Mouse (Mus musculus) kidney, postnatal 0 days (tissue): Measurements from ENCODE around the gene Krt78. TPM values are rescaled to one million over a fixed set of nuclear protein-coding genes. Genes with fewer than 3 reads are reported as not detected.
A peak's percentile ranks its signal among the peaks of the same experiment; 100 is the strongest.

Source experiments
- ATAC-seq: fragments of 200-750 bp; cut with Nextera tagmentation; replicated peaks from 2 replicates; pipeline ENCODE4 v1.8.0; 2017; ENCODE audit warnings: low read depth, moderate number of reproducible peaks, moderate TSS enrichment, moderate library complexity; ENCODE audit not compliant: low FRiP score
- DNase-seq: peaks from one replicate; pipeline ENCODE4 v3.0.0-alpha.2; 2016; ENCODE audit warnings: low spot score
- H3K27ac ChIP-seq: fragments of 300-500 bp; sonication (generic); 2 replicates; pipeline ENCODE4 v1.5.1; 2014; ENCODE audit warnings: mild to moderate bottlenecking
- H3K27me3 ChIP-seq: fragments of 300-500 bp; sonication (generic); 2 replicates; pipeline ENCODE4 v1.6.1; 2014; ENCODE audit warnings: low read length, mixed read lengths; ENCODE audit not compliant: insufficient read depth
- H3K36me3 ChIP-seq: fragments of 300-500 bp; sonication (generic); 2 replicates; pipeline ENCODE4 v1.6.1; 2014; ENCODE audit warnings: low read length, mixed read lengths; ENCODE audit not compliant: insufficient read depth
- H3K4me1 ChIP-seq: fragments of 300-500 bp; sonication (generic); replicated peaks from 2 replicates; pipeline ENCODE4 v1.6.1; 2014; ENCODE audit warnings: antibody characterized with exemption, low read length, mixed read lengths; ENCODE audit not compliant: insufficient read depth
- H3K4me2 ChIP-seq: fragments of 300-500 bp; sonication (generic); 2 replicates; pipeline ENCODE4 v1.6.1; 2014; ENCODE audit warnings: mild to moderate bottlenecking, low read length, moderate library complexity, mixed read lengths
- H3K4me3 ChIP-seq: fragments of 300-500 bp; sonication (generic); replicated peaks from 2 replicates; pipeline ENCODE4 v1.5.1; 2014; ENCODE audit warnings: low read depth, low read length
- H3K9ac ChIP-seq: fragments of 300-500 bp; sonication (generic); 2 replicates; pipeline ENCODE4 v1.6.1; 2014; ENCODE audit warnings: low read depth, low read length
- H3K9me3 ChIP-seq: fragments of 300-500 bp; sonication (generic); replicated peaks from 2 replicates; pipeline ENCODE4 v1.6.1; 2016; ENCODE audit warnings: low read length, inconsistent platforms, mixed read lengths
- CTCF ChIP-seq: IDR thresholded peaks from 2 replicates; pipeline ENCODE4 v1.5.1; 2016; ENCODE audit warnings: antibody characterized with exemption, low read depth, mild to moderate bottlenecking, moderate library complexity
- WGBS: fragments of 180-500 bp; shearing (Covaris S2); extraction: QIAGEN DNeasy Blood & Tissue Kit; methylation state at CpG from one replicate; pipeline ENCODE4 v1.1.7; 2014; 5-methylcytosine and 5-hydroxymethylcytosine counted together
- polyA plus RNA-seq: library from polyadenylated mRNA; unstranded; fragments of >200 nt; fragmentation: Nextera tagmentation; extraction: Ambion mirVana; gene quantifications from 2 replicates; pipeline ENCODE4 v1.2.1, GENCODE M21; 2015

Gene Krt78
- polyA plus RNA-seq, 1 experiment from 2014 or later, result 0.07 TPM

DNA sequence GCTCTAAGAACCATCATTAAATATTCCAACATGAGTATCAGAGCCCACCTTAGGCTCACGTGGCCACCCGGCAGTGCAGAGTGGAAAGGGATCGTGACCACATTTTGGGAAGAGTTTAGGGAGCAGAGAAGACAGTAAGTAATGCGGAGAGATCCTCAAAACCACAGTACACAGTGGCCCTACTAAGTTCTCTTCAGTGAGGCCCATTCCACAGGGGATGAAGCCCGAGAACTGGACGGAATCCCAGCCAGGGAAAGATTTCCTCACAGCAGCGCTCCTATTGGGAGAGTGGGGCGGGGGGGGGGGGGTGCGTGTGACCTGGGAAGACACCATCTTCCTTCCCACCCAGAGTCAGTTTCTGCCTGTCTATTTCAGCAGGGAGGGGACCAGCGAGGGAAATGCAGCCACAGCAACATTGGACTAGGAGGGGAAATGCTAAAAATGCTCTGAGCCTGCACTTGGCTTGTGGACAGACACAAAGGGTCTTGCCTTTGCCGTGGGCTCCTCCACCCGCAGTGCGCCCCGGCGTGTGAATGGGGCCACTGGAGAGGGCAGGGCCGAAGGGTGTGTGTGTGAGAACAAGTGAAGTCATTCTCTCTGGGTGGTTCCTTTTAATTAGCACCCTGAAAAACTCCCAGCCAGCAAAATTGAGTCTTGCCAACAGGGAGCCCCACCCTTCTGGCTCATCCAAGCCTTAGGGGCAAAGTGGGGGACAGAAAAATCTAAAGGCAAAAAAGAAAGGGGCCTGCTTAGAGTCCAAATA is 20.2 kb upstream of the Krt78 start:
- no peaks in the 10 kb centered on the region for H3K36me3 ChIP-seq
- no peaks in the 10 kb centered on the region for H3K9me3 ChIP-seq
- no peak overlapping the region for H3K4me2 ChIP-seq
- WGBS, result 61% methylated on average over 14 of the region's 16 CpGs
- H3K9ac ChIP-seq, result no peak overlapping the region
- peaks cover 25% of the 10 kb centered on the region for H3K4me1 ChIP-seq
- no peak for DNase-seq
- no peak for ATAC-seq
- no peaks in the 10 kb centered on the region for H3K27me3 ChIP-seq
- H3K27ac ChIP-seq, result no peak overlapping the region
- TF ChIP-seq CTCF, result no peak
- no peak overlapping the region for H3K4me3 ChIP-seq

DNA sequence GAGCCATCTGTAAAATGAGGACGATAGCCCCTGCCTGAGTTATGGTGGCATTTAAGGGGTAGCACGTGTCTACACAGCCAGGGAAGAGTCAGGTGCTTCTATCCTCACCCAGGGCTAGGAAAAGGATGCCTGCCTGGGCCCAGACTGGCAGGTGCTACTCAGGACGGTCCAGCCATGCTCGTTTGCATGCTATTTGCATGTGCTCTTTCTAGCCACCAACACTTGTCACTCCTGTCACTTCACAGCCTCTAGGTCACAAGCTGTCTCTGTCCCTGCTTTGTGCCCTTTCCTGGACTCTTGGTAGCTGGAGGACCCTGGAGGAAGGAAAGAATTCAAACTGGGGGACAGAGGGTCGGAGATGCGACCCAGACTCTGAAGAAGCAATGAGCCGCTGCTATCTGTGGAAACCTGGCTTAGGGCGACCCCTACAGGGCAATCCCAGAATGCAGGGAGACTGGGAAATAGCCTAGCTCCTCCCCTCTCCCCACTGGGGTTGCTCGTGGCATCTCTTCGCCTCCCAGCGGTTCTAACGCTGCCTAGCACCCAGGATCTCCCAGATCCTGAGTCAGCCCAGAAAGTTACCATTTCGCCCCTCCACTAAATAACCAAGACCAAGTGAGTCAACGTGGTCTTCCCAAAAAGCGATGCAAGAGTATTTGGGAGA is 19.5 kb upstream of the Krt78 start:
- Histone ChIP-seq H3K4me2 (no peak overlapping the region), H3K9ac (no peak overlapping the region), H3K27ac (no peak overlapping the region), H3K36me3 (no peaks in the 10 kb centered on the region), H3K4me3 (no peak overlapping the region), H3K9me3 (no peaks in the 10 kb centered on the region), H3K4me1 (peaks cover 25% of the 10 kb centered on the region), H3K27me3 (no peaks in the 10 kb centered on the region)
- 0 out of 2 replicates have a peak, but pooled peaks have one; percentile 30 for ATAC-seq
- 16% methylated on average over 15 of the region's 15 CpGs for WGBS
- TF ChIP-seq CTCF, result peak; percentile 99
- DNase-seq, result peak; percentile 96

DNA sequence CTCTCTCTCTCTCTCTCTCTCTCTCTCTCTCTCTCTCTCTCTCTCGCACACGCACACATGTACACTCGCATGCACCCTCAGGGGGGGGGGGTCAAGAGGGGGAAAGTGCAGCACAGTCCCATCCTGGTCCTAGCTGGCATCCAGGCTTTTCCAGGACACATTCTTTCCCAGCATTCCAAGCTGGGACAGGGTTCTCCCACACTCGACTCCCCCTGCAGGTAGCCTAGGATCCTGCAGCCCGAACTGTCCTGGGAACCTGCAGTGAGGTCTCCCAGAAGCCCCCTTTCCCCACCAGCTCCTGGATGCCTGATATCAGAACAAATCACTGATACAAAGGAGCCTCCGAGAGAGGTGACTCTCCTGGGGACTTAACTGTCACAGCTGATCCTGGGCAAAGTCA is 16.4 kb upstream of the Krt78 start:
- H3K4me1 ChIP-seq, result no peaks in the 10 kb centered on the region; the same call in 1 of the 2 replicates
- no peak overlapping the region for H3K4me2 ChIP-seq
- no peaks in the 10 kb centered on the region for H3K9me3 ChIP-seq
- H3K9ac ChIP-seq, result no peak overlapping the region
- H3K4me3 ChIP-seq, result no peak overlapping the region
- TF ChIP-seq CTCF, result peak; percentile 78
- no peak overlapping the region for H3K27ac ChIP-seq
- no peaks in the 10 kb centered on the region for H3K27me3 ChIP-seq
- no peak for ATAC-seq
- DNase-seq, result peak; percentile 80
- whole genome bisulfite sequencing, result 8% methylated on average over 3 of the region's 6 CpGs
- no peaks in the 10 kb centered on the region for H3K36me3 ChIP-seq

DNA sequence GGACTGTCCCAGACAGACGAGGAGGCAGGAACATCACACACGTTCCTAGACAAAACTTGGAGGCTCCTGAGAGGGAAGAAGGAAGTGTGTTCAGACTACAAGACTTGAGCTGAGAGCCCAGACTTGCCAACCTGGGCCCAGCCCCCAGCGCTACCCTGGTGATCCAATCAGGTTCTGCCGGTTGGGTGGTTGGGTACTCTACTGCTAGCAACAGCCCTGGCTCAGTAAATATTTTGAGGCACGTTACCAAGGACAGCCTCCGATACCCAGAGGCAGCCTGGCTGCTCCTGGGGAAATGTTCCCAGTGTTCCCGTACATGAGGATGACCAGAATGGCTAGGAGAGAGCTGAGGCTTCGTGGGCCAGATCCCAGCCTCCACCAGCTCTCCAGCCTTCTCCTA is 12.7 kb upstream of the Krt78 start:
- Histone ChIP-seq H3K27me3 (no peaks in the 10 kb centered on the region), H3K27ac (no peak overlapping the region), H3K36me3 (no peaks in the 10 kb centered on the region), H3K4me2 (no peak overlapping the region), H3K4me1 (no peaks in the 10 kb centered on the region), H3K9me3 (no peaks in the 10 kb centered on the region), H3K4me3 (no peak overlapping the region), H3K9ac (no peak overlapping the region)
- no peak for TF ChIP-seq CTCF
- no peak for DNase-seq
- 69% methylated on average over 8 of the region's 8 CpGs for WGBS
- ATAC-seq, result no peak

DNA sequence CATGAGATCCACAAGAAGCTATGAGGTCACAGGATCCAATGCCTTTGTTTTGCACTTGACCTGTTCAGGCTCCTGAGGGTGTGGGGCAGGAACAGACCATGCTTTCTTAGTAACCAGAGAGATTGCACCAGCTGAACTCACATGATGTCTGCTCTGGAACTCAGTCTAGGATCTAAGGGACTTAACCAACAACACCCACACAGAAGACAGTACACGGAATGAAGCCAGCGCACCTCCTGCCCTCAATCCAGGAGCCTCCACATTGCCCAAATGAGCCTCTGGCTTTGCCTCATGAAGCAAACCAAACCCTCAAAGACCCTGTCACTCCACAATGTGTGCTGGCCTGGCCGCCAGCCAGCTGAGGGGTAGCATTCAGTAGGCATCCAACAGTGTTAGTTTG is 4.8 kb upstream of the Krt78 start:
- Histone ChIP-seq H3K27me3 (no peaks in the 10 kb centered on the region), H3K4me1 (no peaks in the 10 kb centered on the region), H3K27ac (no peak overlapping the region), H3K36me3 (no peaks in the 10 kb centered on the region), H3K4me3 (no peak overlapping the region), H3K9me3 (no peaks in the 10 kb centered on the region), H3K9ac (no peak overlapping the region), H3K4me2 (no peak overlapping the region)
- WGBS, result 82% methylated on average over 3 of the region's 3 CpGs
- ATAC-seq (no peak), DNase-seq (no peak)
- no peak for TF ChIP-seq CTCF

DNA sequence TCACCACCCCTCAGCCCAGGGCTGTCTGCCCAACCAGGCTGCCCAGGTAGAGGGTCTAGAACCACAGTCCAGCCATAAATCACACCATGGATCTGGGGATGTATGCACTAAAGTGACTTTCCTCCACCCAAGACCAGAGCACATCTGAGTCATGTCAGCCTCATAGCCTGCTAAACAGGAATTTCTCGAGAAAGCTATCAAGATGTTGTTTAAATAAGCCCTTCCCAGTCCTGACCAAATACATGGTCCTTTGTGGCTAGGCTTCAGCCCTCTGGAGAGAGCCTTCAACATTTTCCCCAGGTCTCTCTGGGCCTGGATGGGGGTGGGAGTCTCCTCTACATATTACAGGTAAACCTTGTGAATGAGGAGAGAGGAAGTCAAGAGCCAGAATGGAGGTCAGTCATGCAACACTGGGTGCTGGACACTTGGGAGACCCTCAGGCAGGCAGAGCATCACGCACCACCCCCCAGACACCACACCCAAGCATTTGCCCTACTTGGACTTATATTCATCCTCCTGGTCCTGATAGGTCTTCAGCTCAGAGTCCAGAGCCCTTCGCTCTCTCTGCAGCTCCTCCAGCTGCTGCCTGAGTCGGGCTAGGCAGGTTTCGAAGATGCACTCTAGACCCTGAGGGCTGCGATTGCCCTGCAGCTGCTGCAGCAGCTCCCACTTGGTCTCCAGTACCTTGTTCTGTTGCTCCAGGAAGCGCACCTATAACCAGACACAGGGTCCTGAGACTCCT is 1.2 kb downstream of the Krt78 start:
- DNase-seq (no peak), ATAC-seq (no peak)
- WGBS, result 86% methylated on average over 7 of the region's 7 CpGs
- Histone ChIP-seq H3K9me3 (no peaks in the 10 kb centered on the region), H3K4me2 (no peak overlapping the region), H3K36me3 (no peaks in the 10 kb centered on the region), H3K27ac (no peak overlapping the region), H3K4me3 (no peak overlapping the region), H3K27me3 (no peaks in the 10 kb centered on the region), H3K4me1 (no peaks in the 10 kb centered on the region), H3K9ac (no peak overlapping the region)
- TF ChIP-seq CTCF, result no peak
